Mouse (Mus musculus): ENCODE results near the gene Umad1. TPM values are rescaled to one million over a fixed set of nuclear protein-coding genes. Genes with fewer than 3 reads are reported as not detected.

Umad1 gene
- polyA plus RNA-seq, 1 experiment from 2014 or later: 25.1 TPM

- H3K36me3 ChIP-seq (ENCODE audit: control insufficient read depth, insufficient read depth, low read length): no peaks in the 10 kb centered on the region
- 32% methylated on average over 6 of the region's 6 CpGs for WGBS (ENCODE audit: insufficient replicate concordance)
Measured at GRCm38 (mm10) chr6:8274387-8275054, 15.4 kb downstream of the Umad1 start.

GRCm38 (mm10) chr6:8275098-8275497 is 16.0 kb downstream of the Umad1 start:
- no peak for ATAC-seq (replicated peaks; ENCODE audit: insufficient number of reproducible peaks, low FRiP score, low TSS enrichment)
- no peaks in the 10 kb centered on the region for H3K36me3 ChIP-seq (ENCODE audit: control insufficient read depth, insufficient read depth, low read length)
- no peak overlapping the region for H3K9ac ChIP-seq (ENCODE audit: low read depth, low read length)
- WGBS (ENCODE audit: insufficient replicate concordance): 6% methylated on average over 1 of the region's 1 CpGs
- H3K4me1 ChIP-seq (ENCODE audit: control insufficient read depth, insufficient read depth, low read length): peaks cover 3% of the 10 kb centered on the region; the same call in 1 of the 2 replicates
- no peak overlapping the region for H3K27ac ChIP-seq (ENCODE audit: low read depth, low read length)
- H3K4me2 ChIP-seq: no peak overlapping the region
- no peak overlapping the region for H3K4me3 ChIP-seq (ENCODE audit: low read depth, low read length)
- no peaks in the 10 kb centered on the region for H3K27me3 ChIP-seq (ENCODE audit: control insufficient read depth, insufficient read depth, low read length)
- H3K9me3 ChIP-seq (replicated peaks; ENCODE audit: control insufficient read depth, low read length): no peaks in the 10 kb centered on the region

More at GRCm38 (mm10) chr6:8274387-8275054, 15.4 kb downstream of the Umad1 start:
- Histone ChIP-seq H3K9me3 (replicated peaks; ENCODE audit: control insufficient read depth, low read length) (no peaks in the 10 kb centered on the region), H3K27me3 (ENCODE audit: control insufficient read depth, insufficient read depth, low read length) (no peaks in the 10 kb centered on the region), H3K4me2 (no peak overlapping the region), H3K27ac (ENCODE audit: low read depth, low read length) (no peak overlapping the region), H3K4me3 (ENCODE audit: low read depth, low read length) (no peak overlapping the region), H3K4me1 (ENCODE audit: control insufficient read depth, insufficient read depth, low read length) (peaks cover 3% of the 10 kb centered on the region; the same call in 1 of the 2 replicates), H3K9ac (ENCODE audit: low read depth, low read length) (no peak overlapping the region)
- no peak for ATAC-seq (replicated peaks; ENCODE audit: insufficient number of reproducible peaks, low FRiP score, low TSS enrichment)

GRCm38 (mm10) chr6:8276431-8276830 is 17.3 kb downstream of the Umad1 start:
- Histone ChIP-seq H3K4me2 (no peak overlapping the region), H3K4me3 (ENCODE audit: low read depth, low read length) (no peak overlapping the region), H3K27ac (ENCODE audit: low read depth, low read length) (no peak overlapping the region), H3K27me3 (ENCODE audit: control insufficient read depth, insufficient read depth, low read length) (no peaks in the 10 kb centered on the region), H3K36me3 (ENCODE audit: control insufficient read depth, insufficient read depth, low read length) (no peaks in the 10 kb centered on the region), H3K4me1 (ENCODE audit: control insufficient read depth, insufficient read depth, low read length) (peaks cover 3% of the 10 kb centered on the region; the same call in 1 of the 2 replicates), H3K9me3 (replicated peaks; ENCODE audit: control insufficient read depth, low read length) (no peaks in the 10 kb centered on the region), H3K9ac (ENCODE audit: low read depth, low read length) (no peak overlapping the region)
- 22% methylated on average over 4 of the region's 4 CpGs for WGBS (ENCODE audit: insufficient replicate concordance)
- ATAC-seq (replicated peaks; ENCODE audit: insufficient number of reproducible peaks, low FRiP score, low TSS enrichment): no peak

- 77% methylated on average over 5 of the region's 5 CpGs for WGBS (ENCODE audit: insufficient replicate concordance)
- no peak overlapping the region for H3K4me2 ChIP-seq
- no peaks in the 10 kb centered on the region for H3K36me3 ChIP-seq (ENCODE audit: control insufficient read depth, insufficient read depth, low read length)
- no peaks in the 10 kb centered on the region for H3K9me3 ChIP-seq (replicated peaks; ENCODE audit: control insufficient read depth, low read length)
- H3K4me1 ChIP-seq (ENCODE audit: control insufficient read depth, insufficient read depth, low read length): peaks cover 3% of the 10 kb centered on the region; the same call in 1 of the 2 replicates
- no peak overlapping the region for H3K9ac ChIP-seq (ENCODE audit: low read depth, low read length)
- no peaks in the 10 kb centered on the region for H3K27me3 ChIP-seq (ENCODE audit: control insufficient read depth, insufficient read depth, low read length)
- H3K27ac ChIP-seq (ENCODE audit: low read depth, low read length): no peak overlapping the region
- H3K4me3 ChIP-seq (ENCODE audit: low read depth, low read length): no peak overlapping the region
- ATAC-seq (replicated peaks; ENCODE audit: insufficient number of reproducible peaks, low FRiP score, low TSS enrichment): no peak
Measured at GRCm38 (mm10) chr6:8278426-8279002, 19.4 kb downstream of the Umad1 start.

- Histone ChIP-seq H3K4me3 (ENCODE audit: low read depth, low read length) (no peak overlapping the region), H3K4me1 (ENCODE audit: control insufficient read depth, insufficient read depth, low read length) (no peaks in the 10 kb centered on the region), H3K4me2 (no peak overlapping the region), H3K9me3 (replicated peaks; ENCODE audit: control insufficient read depth, low read length) (no peaks in the 10 kb centered on the region), H3K36me3 (ENCODE audit: control insufficient read depth, insufficient read depth, low read length) (no peaks in the 10 kb centered on the region), H3K9ac (ENCODE audit: low read depth, low read length) (no peak overlapping the region), H3K27ac (ENCODE audit: low read depth, low read length) (no peak overlapping the region), H3K27me3 (ENCODE audit: control insufficient read depth, insufficient read depth, low read length) (no peaks in the 10 kb centered on the region)
- ATAC-seq (replicated peaks; ENCODE audit: insufficient number of reproducible peaks, low FRiP score, low TSS enrichment): no peak
- 83% methylated on average over 4 of the region's 4 CpGs for WGBS (ENCODE audit: insufficient replicate concordance)
Measured at GRCm38 (mm10) chr6:8283255-8283654, 24.2 kb downstream of the Umad1 start.

- no peak for ATAC-seq (replicated peaks; ENCODE audit: insufficient number of reproducible peaks, low FRiP score, low TSS enrichment)
Measured at GRCm38 (mm10) chr6:8285401-8285960, 26.4 kb downstream of the Umad1 start.

GRCm38 (mm10) chr6:8286146-8286545 is 27.1 kb downstream of the Umad1 start:
- Histone ChIP-seq H3K27ac (ENCODE audit: low read depth, low read length) (no peak overlapping the region), H3K9ac (ENCODE audit: low read depth, low read length) (no peak overlapping the region), H3K4me3 (ENCODE audit: low read depth, low read length) (no peak overlapping the region), H3K9me3 (replicated peaks; ENCODE audit: control insufficient read depth, low read length) (no peaks in the 10 kb centered on the region), H3K36me3 (ENCODE audit: control insufficient read depth, insufficient read depth, low read length) (no peaks in the 10 kb centered on the region), H3K4me2 (no peak overlapping the region), H3K4me1 (ENCODE audit: control insufficient read depth, insufficient read depth, low read length) (no peaks in the 10 kb centered on the region), H3K27me3 (ENCODE audit: control insufficient read depth, insufficient read depth, low read length) (no peaks in the 10 kb centered on the region)
- 92% methylated on average over 3 of the region's 3 CpGs for WGBS (ENCODE audit: insufficient replicate concordance)
- no peak for ATAC-seq (replicated peaks; ENCODE audit: insufficient number of reproducible peaks, low FRiP score, low TSS enrichment)

More at GRCm38 (mm10) chr6:8285401-8285960, 26.4 kb downstream of the Umad1 start:
- Histone ChIP-seq H3K27ac (ENCODE audit: low read depth, low read length) (no peak overlapping the region), H3K9ac (ENCODE audit: low read depth, low read length) (no peak overlapping the region), H3K4me2 (no peak overlapping the region), H3K4me1 (ENCODE audit: control insufficient read depth, insufficient read depth, low read length) (no peaks in the 10 kb centered on the region), H3K36me3 (ENCODE audit: control insufficient read depth, insufficient read depth, low read length) (no peaks in the 10 kb centered on the region), H3K27me3 (ENCODE audit: control insufficient read depth, insufficient read depth, low read length) (no peaks in the 10 kb centered on the region), H3K9me3 (replicated peaks; ENCODE audit: control insufficient read depth, low read length) (no peaks in the 10 kb centered on the region), H3K4me3 (ENCODE audit: low read depth, low read length) (no peak overlapping the region)
- WGBS (ENCODE audit: insufficient replicate concordance): 71% methylated on average over 3 of the region's 3 CpGs

- WGBS (ENCODE audit: insufficient replicate concordance): 88% methylated on average over 4 of the region's 4 CpGs
- Histone ChIP-seq H3K27ac (ENCODE audit: low read depth, low read length) (no peak overlapping the region), H3K4me1 (ENCODE audit: control insufficient read depth, insufficient read depth, low read length) (no peaks in the 10 kb centered on the region), H3K9me3 (replicated peaks; ENCODE audit: control insufficient read depth, low read length) (no peaks in the 10 kb centered on the region), H3K4me3 (ENCODE audit: low read depth, low read length) (no peak overlapping the region), H3K27me3 (ENCODE audit: control insufficient read depth, insufficient read depth, low read length) (no peaks in the 10 kb centered on the region), H3K9ac (ENCODE audit: low read depth, low read length) (no peak overlapping the region), H3K36me3 (ENCODE audit: control insufficient read depth, insufficient read depth, low read length) (no peaks in the 10 kb centered on the region), H3K4me2 (no peak overlapping the region)
- no peak for ATAC-seq (replicated peaks; ENCODE audit: insufficient number of reproducible peaks, low FRiP score, low TSS enrichment)
Measured at GRCm38 (mm10) chr6:8288755-8289580, 29.9 kb downstream of the Umad1 start.

Data from heart, embryonic 11.5 days (tissue).